Mouse (Mus musculus): Measurements from ENCODE around the gene Cdcp2.

DNA sequence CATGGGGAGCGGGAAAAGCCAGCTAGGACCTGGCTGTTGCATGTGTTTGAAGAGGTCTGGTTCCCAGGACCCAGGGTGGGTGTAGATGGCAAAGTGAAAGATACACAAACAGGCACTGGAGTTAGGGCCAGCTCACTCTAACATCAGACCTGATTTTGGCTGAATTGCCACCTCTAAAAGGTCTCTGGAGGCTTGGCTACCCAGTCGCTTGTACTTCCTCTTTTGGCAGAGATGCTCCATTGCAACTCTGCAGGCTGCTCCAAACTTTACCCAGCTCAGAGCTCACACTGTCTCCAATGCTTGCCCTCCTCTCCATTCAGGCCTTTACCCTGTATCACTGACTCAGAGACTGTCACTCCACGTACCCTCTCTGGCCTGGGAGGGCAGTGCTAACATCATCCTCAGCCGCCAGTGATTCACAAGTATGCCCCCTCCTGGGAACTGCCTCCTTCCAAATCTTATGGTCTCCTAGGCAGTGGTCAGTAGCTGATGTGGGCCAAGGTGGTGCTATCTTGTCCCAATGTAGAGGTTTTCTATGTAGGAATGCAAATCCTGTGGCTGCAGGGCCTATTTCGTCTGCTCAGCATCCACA is 43.6 kb upstream of the Cdcp2 start:
- TF ChIP-seq POLR2A (IDR thresholded peaks at IDR 0.05; ENCODE audit: borderline replicate concordance, insufficient read depth, low read length) = no peak
- TF ChIP-seq CTCF (IDR thresholded peaks at IDR 0.05; ENCODE audit: borderline replicate concordance, insufficient read depth, low read depth, low read length) = no peak
